Mouse (Mus musculus): ENCODE measurements at regions not wholly inside any gene's neighbourhood (a gene's known extent, or its start where the extent isn't known, plus 50 kb on each side); places are given as distances from the start of the nearest gene placed in this dataset.

DNA sequence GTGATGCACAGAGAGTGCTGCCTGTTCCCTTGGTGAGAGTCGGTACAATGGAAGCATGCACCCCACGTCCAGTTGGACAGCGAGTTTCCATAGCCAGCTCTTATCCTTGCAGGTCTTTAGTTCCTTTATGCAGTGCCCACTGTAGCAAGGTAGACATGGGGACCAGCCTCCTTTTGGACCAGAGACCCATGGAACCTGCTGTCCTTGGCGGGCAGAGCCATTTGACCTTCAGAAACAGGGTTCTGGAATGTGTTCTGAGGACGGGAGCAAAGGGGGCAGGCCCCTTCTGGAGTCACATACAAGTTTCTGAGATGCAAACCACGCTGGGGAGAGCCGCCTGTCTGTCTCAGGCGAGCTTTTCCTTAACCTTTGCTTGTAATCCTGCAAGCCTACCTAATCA, 188.1 kb downstream of the Emx2 start:
- no peak for DNase-seq

DNA sequence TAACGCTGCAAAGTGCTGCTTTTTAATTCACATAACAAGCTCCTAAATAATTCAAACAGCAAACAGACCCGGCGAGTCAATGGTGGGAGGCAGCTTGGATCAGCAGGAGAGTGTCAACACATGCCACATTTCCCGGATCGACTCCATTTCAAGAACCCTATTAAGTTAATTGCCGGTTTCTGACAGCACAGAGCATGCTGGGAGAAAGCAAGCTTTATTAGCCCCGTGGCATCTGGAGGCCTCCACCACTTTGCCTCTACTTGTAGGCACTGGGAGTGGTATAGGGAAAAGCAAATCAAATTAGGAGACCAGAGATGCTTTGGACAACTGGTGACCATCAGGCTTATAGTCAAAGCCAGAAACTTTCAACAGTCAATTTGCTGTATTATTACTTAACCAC, 188.5 kb downstream of the Emx2 start:
- no peak for DNase-seq

DNA sequence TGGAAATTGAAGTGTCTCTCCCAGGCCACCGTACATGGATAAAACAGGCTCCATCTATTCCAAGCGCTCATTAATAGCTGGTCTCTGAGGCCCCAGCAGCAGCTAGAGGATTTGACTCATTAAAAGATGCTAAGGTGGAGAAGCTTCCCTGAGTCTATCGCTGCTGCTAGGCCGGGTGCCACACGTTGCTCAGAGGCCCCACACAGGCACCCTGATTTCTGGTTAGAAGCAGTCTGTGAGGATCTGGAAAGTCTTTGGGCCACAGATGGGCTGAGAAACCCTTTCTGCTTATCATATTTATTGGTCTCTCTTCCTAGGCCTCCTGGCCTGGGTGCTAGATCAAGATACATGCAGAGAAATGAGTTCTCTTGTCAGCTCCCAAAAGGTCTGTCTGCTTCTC, 191.2 kb downstream of the Emx2 start:
- DNase-seq = no peak

DNA sequence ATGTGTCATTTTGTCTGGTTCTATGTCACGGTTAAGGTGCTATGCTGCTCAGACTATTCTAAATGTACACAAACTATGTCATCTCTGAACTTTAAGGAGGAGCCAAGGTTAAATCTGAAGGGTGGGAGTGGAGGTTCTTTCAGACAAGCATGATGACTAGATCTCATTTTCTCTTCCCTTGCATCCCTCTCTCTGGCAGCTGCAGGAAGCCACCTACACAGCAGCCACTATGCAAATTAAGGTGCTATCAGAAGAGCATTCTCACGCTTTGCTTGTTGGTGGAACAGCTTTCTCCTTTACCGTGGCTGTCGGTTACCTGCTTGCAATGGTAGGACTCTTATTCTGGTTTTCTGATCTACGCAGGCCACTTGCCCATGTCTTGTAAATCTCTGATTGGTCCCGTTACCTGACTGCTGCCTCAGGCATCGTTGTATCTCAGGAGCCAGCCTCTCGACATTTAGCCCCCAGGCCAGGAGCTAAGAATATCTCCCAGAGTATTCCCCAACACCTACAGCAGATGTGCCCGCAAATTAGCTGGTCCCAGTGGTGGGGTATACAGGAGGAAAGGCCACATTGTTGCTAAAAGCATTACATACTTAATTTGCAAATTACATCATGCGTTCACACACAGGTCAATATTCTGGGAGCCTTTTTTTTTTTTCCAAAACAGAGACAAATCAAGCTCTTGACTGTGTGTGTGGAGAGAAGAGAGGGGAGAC, 192.6 kb downstream of the Emx2 start:
- DNase-seq = no peak

DNA sequence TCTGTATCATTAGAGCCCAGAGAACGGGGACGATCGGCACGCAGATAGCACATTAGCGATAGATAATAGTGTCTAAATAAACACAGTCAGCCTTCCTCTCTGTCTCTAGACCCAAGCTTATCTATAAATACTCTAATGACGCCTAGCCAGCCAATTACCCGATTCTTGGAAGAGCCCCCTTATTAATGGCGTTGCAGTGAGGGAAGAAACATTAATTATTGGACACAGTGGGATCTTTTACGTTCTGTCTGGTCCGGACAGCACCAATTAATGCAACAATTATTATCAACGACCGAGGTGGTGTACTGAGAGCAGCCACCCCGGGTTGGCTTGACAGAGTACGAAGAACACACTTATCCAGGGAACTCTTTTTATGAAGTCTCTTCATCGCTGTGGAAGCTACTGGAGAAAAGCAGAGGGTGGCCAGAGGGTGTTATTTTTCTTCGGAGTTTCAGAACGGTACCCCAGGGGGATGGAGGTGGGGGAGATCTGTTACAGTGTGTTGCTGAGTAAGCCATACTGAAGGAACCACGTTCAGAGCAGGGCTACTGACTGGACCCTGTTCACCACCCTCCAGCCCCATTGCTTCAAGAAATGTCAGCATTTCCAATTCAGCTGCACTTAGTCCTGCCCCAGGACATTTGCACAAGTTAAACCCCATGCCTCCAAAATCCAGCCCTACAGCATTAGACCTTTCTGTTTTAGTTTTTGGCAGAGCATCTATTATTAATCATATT, 195.6 kb downstream of the Emx2 start:
- DNase-seq = no peak

DNA sequence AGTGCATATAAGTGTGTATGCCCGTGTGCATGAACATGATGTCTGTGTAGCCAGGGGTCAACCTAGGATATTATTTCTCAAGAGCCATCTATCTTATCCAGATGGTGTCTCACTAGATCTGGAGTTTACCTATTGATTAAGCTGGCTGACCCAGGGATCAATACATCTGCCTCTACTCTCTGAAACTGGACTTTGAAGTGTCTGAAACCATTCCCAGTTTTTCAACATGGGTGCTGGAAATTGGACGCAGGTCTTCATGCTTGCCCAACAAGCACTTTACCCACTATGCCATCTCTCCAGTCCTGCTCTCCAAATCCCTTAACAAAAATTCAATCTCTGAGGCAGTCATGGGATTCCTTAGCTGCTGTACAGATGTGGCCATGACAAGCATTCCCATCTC, 197.1 kb downstream of the Emx2 start:
- DNase-seq = no peak

DNA sequence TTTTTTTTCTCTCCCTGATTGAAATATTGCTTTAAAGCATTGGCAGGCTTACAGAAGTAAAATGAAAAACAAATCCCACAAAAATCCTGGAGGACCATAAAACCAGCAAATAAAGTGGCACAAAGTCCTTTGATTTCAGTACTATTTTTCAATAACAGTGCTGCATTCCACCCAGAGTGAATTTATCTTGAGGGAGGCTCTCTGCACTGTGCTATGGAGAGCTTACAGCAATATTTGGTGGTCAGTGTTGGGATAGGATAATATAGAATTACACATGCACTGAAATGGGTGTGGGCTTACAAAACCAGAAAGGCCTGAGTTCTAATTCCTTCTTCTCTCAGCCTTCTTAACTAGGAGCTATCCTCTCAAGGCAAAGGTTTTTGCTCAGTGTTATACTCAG, 211.6 kb downstream of the Emx2 start:
- DNase-seq = no peak

DNA sequence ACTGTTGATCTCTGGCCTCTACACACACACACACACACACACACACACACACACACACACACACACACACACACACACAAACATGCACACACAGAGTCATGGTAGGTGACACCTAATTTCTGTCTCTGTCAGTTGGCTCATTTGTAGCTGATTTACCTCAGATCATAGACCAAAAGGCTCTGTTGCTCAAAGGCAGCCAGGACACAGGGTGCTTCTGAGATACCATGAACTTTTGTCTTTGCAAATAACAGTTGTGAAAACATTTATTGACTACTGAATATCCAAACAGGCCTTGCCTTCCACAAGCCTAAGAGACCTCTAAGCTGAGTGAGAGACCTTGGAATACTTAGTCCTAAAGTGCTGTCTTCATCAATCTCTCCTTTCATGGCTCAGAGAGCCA, 215.4 kb downstream of the Emx2 start:
- DNase-seq = no peak

DNA sequence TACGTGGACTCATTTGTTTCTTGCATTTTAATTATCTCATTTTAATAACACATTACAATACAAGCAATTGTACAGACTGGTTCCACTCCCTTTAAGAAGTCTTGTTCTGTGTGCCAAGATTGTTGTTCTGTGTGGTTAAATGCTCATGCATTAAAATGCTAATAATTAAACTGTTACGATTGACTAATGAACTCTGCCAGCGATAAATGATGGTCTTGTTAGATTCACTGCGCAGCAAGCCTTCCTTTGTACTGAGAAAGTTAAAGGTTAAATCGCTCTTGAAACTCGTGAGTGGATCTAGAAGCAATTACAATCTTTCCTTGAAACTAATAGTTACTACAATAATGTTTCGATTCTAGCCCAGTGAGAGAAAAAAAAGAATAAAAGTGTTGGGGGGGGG, 221.0 kb downstream of the Emx2 start:
- DNase-seq = no peak

DNA sequence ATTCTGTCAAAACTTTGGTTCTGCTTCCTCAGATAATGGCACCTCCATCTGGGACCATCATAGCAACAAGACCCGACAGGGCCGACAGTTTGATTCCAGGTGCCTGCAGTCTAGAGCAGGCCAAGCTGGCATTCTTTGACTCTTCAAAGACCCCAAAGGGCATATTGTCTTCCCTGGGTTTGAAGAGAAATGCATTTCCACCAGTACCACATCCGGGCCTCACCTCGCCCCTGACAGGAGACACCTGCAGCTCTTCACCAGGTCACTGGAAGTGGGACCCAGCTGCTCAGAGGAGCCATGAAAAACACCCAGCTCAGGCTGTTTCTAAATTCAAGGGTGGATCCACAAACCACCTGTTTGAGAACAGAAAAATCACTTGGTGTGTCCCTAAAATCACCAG, 222.2 kb downstream of the Emx2 start:
- DNase-seq = no peak

DNA sequence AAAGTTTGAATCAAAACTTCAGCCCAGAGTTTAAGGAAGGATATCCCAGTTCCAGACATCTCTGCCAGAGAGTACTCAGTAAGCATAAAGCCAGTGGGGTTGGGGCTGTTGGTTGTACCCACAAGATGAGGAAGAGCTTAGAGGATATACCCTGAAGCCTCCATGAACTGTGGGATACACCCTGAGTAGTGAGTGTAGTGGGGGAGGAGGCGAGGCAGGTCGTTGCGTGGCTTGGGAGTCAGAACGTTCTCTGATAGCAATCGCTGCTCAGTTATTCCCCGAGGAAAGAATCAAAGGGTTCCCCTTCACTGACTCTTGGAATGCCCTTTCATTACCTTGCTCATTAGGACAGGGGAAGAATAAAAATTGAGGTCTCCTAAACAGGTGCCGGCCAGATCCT, 226.1 kb downstream of the Emx2 start:
- DNase-seq = no peak

DNA sequence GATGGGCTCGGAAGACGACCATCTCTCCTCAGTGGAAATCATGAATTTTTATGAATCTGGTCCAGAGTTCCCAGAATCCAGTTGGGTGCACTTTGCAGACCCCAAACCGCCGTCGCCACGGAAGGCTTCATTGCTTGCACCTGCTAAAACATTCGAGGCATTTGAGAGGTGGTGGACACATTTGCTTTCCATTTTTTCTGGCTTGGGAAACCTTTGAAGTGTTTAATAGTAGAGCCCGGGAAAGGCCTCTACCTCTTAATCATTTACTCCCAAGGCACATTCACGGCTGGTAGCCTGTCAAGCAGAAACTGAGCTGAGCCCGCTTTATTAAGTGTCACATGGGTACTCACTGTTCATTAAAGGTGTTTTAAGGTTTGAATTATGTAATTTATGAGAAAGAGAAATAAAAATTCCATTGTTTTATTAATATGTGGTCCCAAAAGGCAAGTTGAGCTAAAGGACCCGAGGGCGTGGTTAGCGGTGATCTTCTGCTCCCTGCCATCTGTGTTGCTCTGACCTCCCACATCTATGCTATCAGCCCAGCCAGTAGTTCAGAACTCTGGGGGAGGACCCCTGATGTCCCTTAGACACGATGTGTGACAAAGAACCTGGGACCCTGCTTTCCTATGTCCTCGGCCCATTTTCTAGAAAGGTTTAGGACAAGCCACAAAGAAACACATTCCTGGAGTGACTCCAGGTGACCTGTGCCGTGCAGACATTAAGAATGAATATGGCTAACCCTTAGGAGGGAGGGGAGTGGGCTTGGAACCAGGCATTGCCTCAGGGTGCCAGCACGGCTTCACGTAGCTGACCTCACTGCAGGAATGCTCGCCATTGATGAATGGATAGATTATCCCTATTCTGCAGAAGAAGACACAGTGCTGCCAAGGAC, 227.9 kb downstream of the Emx2 start:
- DNase-seq = no peak

DNA sequence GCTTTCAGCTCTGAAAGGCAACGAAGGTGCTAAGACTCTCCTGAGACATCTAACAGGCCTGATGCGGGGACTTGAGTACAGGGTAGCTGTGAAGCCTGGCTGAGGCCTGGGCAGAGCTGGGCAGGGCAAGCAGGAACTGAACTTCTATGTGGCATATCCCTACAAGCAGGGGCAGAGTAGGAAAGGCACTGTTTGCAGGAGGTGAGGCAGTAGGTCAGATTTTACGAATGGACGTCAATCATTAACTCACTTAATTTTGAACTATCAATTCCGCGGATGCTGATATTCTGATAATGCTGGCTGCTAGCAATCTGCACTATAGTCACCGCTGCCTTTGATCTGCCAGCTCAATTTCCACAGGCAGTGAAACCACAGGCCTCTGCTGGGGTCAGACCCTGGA, 229.0 kb downstream of the Emx2 start:
- DNase-seq = no peak

DNA sequence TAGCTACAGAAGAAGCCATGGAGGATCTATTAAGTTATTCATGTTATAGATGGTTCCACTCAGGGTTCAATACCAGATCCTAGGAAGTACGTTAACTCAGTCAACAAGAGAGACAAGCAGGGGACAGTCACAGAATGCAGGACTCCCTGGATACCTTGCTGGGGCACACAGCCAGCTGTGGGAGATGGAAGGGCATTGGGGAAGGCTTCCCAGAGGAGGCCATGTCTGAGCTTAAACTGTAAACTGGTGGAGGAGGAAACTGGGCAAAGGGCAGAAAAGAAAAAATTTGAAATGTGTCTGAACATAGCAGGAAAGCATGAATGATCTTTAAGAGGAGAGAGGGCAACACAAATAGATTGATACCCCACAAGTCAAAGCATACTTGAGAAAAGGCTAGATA, 229.5 kb downstream of the Emx2 start:
- DNase-seq = no peak

DNA sequence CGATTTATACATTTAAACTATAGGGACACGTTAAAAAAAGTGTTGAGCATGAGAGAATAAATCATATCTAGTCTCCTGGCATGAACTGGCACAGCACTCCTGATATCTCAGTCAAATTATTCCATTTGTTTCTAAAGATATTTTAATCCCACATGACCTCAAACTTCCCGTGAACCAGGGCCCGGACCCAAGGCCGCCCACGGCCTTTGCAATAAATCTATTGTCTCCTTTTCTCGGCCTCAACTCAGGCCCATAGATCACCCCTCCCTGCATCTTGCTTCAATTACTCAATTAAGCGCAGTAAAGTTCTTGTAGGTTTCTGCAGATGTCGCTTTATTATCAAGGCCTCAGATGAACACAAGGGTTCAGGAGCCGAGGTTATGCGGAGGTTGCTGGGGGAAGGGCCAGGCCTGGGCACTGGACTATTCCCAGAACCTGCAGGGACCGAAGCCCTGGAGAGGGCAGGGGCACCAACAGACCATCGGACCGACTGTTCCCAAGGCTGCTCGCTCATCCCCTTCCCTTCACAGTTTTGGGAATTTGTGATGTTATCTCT, 233.4 kb downstream of the Emx2 start:
- DNase-seq = peak; percentile 21

DNA sequence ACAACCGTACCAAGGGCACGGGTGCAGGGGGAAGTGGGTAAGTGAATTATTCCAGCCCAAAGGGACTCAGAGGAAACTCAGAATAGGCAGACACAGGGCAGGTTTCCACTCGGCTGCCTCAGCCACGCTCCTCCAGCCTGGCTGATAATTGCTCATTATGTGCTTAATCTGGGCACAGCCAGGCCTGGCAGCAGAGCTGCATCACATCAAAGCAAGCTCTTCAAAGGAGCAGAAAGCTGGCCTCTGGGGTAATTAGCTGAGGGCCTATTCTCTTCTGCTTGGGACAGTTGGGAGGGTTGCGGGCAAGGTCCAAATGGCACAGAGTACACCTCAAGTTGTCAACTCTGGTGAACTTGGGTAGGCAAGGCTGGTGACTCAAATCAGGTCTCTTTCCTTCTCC, 239.5 kb downstream of the Emx2 start:
- no peak for DNase-seq

DNA sequence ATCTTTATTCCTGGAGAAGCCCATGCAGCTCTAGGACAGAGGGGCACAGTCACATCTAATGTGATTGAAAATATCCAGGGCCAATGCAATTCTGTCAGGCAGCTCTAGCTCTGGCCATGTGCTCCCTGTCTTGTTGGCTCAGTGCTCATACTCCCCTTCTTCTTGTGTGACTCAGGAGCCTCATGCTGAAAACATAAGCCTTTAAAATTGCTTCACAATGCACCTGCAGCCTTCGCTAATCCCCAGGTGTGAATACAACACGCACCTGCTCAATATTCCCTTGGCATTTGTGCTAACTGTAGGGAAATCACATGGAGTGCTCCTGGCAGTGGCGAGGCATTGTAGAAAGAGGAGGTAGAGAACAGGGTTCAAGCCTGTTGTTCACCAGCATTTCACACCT, 242.0 kb downstream of the Emx2 start:
- DNase-seq = no peak

DNA sequence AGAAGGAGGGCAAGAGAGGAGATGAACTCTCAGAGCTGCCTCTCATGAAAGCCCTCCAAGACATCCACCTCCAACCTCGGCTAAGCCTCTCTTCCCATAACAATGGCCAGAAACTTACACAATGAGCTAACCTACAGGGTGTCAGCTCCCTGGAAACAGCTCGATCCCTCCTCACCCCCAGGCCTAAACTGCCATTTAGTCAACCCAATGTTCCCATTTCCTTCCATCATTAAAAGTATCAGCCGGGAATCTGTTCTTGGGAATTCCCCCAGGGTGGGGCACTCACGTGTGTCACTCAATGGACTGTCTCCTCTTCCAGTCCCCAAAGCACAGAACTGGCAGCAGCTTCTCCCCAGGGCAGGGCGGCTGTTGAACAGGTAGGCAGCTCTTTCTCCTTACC, 236.3 kb downstream of the Rab11fip2 start:
- no peak for DNase-seq

DNA sequence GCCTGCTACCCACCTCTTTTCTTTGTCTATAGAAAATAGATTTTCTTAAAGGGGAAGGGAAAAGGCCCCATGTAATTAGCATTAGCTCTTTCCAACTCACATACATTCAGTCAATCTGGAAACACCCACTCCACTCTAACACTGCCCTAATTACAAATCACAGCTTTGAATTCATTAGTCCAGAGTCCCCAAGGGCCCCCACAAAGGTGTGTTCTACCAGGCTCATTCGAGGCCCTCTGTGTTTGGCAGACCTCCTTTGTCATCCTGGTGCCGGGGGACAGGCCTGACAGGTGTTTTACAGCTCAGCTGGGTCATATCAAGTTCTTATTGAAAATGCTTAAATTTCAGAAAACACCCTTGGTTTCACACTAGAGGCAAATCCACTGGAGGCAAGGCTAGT, 234.3 kb downstream of the Rab11fip2 start:
- DNase-seq = no peak

DNA sequence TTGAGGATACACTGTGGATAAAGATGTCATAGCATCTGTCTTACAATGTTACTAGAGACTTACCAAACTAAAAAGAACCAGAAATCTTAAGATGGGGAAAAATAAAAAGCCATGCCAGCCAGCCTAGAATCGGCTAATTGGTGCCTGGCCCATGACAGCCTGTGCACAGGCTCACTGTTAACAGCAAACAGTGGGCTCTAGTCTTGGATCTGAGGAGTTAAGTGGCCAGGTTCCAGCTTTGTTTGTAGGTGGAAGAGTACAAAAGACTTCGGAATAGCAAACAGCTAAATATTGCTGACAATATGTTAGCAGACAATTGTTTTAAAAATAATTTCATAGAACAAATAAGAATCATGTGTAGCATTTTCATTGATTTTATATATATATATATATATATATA, 228.4 kb downstream of the Rab11fip2 start:
- no peak for DNase-seq

DNA sequence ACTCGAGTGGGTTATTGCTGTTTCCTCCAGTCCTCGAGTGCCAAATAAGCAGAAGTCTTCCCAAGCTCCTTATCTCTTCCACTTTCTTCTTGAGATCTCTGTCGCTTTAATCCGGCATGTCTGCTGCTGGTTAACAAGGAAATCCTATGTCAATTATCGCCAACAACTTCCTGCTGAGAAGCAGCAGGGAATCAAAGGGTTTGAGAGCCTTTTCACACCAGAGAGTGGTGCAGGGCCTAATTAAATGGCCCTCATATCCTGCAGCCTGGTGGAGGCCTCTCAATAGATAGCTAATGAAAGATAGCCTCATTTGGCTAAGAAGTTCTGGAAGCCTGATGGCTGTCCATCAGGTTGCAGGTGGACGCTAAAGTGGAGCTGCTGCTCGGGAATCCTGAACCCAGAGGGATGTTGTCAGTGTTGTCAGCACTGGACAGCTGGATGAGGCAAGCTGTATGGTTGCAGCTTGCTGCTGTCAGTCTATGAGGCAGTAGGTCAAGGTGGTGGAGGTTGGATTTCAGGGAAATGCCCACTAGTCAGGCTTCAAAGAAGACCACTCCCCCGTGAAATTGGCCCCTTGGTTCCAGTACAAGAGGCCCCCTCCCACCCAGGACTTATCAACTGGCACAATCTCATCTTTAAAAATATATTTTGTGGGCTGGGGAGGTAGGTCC, 225.5 kb downstream of the Rab11fip2 start:
- DNase-seq = no peak

DNA sequence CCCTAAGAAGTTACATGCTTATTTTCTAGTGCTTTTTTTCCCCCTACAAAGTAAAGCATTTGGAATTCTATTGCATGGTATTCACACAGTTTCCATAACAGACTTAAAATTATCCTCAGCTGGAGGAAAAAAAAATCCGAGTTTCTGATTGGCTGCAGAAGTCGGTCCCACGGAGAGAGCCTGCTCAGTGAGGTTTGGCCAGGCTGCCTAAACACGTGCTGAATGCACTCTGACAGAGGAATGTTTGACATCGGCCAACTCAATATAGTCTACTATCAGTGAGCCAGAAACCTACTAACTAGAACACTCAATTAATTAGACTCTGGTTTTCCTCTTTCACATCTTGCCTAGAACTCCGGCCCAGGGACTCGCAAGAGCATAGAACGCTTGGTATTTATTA, 204.9 kb downstream of the Rab11fip2 start:
- no peak for DNase-seq
